Mouse (Mus musculus) forebrain, embryonic 12.5 days (tissue): ENCODE results near the gene Gm20388. TPM values are rescaled to one million over a fixed set of nuclear protein-coding genes. Genes with fewer than 3 reads are reported as not detected.
A peak's percentile ranks its signal among the peaks of the same experiment; 100 is the strongest.

Experiments used
- ATAC-seq: fragments of 200-750 bp; cut with Nextera tagmentation; 2 replicates; pipeline ENCODE4 v1.8.0; 2017; ENCODE audit warnings: moderate TSS enrichment; ENCODE audit not compliant: low FRiP score
- H3K27ac ChIP-seq: fragments of 300-500 bp; sonication (generic); 2 replicates; pipeline ENCODE4 v1.5.1; 2016; ENCODE audit warnings: mild to moderate bottlenecking
- H3K27me3 ChIP-seq: fragments of 300-500 bp; sonication (generic); 2 replicates; pipeline ENCODE4 v1.6.1; 2016; ENCODE audit warnings: mild to moderate bottlenecking
- H3K36me3 ChIP-seq: fragments of 300-500 bp; sonication (generic); replicated peaks from 2 replicates; pipeline ENCODE4 v1.6.1; 2016; ENCODE audit warnings: mild to moderate bottlenecking
- H3K4me1 ChIP-seq: fragments of 300-500 bp; sonication (generic); 2 replicates; pipeline ENCODE4 v1.6.1; 2016
- H3K4me2 ChIP-seq: fragments of 300-500 bp; sonication (generic); 2 replicates; pipeline ENCODE4 v1.6.1; 2016; ENCODE audit warnings: mild to moderate bottlenecking, moderate library complexity
- H3K4me3 ChIP-seq: fragments of 300-500 bp; sonication (generic); replicated peaks from 2 replicates; pipeline ENCODE4 v1.5.1; 2016; ENCODE audit warnings: mild to moderate bottlenecking
- H3K9ac ChIP-seq: fragments of 300-500 bp; sonication (generic); 2 replicates; pipeline ENCODE4 v1.6.1; 2016; ENCODE audit warnings: mild to moderate bottlenecking
- H3K9me3 ChIP-seq: fragments of 300-500 bp; sonication (generic); 2 replicates; pipeline ENCODE4 v1.6.1; 2016
- WGBS: fragments of 180-500 bp; shearing (Covaris S2); methylation state at CpG from one replicate; pipeline ENCODE4 v1.1.7; 2016; 5-methylcytosine and 5-hydroxymethylcytosine counted together
- polyA plus RNA-seq: library from polyadenylated mRNA; unstranded; fragments of >200 nt; fragmentation: Nextera tagmentation; extraction: Ambion mirVana; gene quantifications from 2 replicates; pipeline ENCODE4 v1.2.1, GENCODE M21; 2016

Gm20388 gene
- polyA plus RNA-seq, 1 experiment from 2014 or later: not detected

- Histone ChIP-seq H3K4me3 (no peak overlapping the region), H3K4me1 (peaks cover 22% of the 10 kb centered on the region), H3K36me3 (no peaks in the 10 kb centered on the region), H3K4me2 (peak overlapping the region; percentile 37), H3K9me3 (no peaks in the 10 kb centered on the region), H3K9ac (peak overlapping the region; percentile 25; the same call in 1 of the 2 replicates), H3K27ac (peak overlapping the region; percentile 76), H3K27me3 (peaks cover 60% of the 10 kb centered on the region)
- WGBS: 14% methylated on average over 25 of the region's 25 CpGs
- peak; percentile 68 for ATAC-seq
These were observed 2809.6 kb downstream of the Gm20388 start for GRCm38 (mm10) chr8:122720070-122720729.

DNA sequence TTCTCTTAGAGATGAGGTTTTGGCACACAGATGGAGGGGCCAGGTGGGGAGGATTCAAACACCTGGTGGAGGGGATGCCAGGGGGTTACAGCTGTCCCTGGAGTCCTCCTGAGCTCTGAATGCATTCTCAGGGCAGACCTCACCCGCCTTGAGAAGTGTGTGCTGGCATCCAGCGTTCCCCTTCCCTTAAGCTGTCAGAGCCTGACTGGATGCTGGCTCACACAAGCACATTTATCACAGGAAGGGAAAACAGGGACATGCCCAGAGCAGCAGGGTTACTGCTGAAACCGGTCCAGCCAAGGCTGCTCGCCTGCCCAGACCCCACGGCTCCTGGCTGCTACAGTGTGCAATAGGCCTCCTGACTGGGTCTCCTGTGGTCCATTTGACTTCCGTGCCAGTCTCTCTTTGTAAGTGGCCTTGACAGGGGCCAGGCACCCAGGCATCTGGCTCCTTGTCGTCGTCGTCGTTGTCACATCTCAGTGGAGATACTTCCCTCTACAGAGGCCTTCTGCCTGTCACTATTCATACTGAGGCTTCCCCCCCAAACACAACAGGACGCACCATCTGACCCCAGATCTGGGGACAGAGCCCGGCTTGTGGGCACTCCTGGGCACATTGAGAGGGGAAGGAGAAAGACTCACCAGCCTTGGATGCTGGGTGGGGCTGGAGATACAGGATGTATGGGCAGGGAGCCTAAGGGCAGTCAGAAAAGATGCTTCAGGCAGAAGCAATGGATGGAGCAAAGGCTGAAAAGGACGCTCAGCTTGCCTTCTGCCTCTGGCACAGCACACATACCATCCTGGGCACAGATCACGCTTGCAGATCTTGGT is 2810.4 kb downstream of the Gm20388 start:
- peaks cover 64% of the 10 kb centered on the region for H3K27me3 ChIP-seq
- WGBS: 75% methylated on average over 14 of the region's 14 CpGs

DNA sequence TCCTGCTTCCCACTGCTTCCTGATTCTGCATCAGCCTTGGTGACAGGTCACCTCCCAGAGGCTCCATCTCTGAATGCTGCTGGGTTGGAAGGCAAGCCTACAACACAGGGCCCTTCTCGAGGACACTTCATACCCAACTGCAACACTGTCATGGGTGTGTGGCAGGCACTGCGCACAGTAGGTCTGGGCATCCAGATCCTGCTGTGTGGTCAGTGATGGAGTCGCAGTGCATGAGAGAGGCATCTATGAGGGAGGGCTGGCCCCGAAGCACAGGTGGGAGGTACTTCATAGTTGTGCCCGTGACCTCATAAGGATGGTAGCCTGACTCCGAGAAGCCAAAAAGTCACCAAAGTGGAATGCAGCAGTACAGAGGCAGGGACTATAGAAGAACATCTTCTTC is 2814.5 kb downstream of the Gm20388 start:
- H3K9me3 ChIP-seq: no peaks in the 10 kb centered on the region
- H3K9ac ChIP-seq: no peak overlapping the region
- no peaks in the 10 kb centered on the region for H3K36me3 ChIP-seq
- H3K4me2 ChIP-seq: no peak overlapping the region
- WGBS: 88% methylated on average over 6 of the region's 6 CpGs
- H3K4me1 ChIP-seq: peaks cover 22% of the 10 kb centered on the region
- H3K27me3 ChIP-seq: peaks cover 46% of the 10 kb centered on the region
- H3K27ac ChIP-seq: no peak overlapping the region
- no peak overlapping the region for H3K4me3 ChIP-seq
- ATAC-seq: no peak

More for the DNA sequence above, 2810.4 kb downstream of the Gm20388 start:
- peak overlapping the region; percentile 76 for H3K27ac ChIP-seq
- H3K4me3 ChIP-seq: no peak overlapping the region
- peak overlapping the region; percentile 25; the same call in 1 of the 2 replicates for H3K9ac ChIP-seq
- peaks cover 22% of the 10 kb centered on the region for H3K4me1 ChIP-seq
- ATAC-seq: no peak; the same call in 1 of the 2 replicates
- H3K36me3 ChIP-seq: no peaks in the 10 kb centered on the region
- no peaks in the 10 kb centered on the region for H3K9me3 ChIP-seq
- peak overlapping the region; percentile 37; the same call in 1 of the 2 replicates for H3K4me2 ChIP-seq

DNA sequence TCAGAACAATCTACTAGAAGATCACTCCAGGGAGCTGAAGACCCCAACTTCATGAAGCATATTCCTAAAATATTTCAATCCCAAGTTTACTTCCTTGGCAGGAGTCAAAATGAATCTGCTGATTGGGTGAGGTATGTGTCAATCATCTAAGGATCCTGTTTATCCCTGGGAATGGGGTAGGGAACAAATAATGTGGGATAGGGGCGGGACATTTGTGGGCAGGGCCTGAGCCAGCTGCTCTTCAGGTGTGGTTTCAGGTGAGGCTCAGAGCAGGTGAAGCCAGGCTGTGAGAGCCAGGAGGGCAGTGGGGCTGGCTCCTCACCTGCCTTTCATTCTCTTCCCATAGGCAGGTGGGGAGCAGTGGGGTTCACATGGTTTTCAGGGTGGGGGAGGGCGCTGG is 2816.1 kb downstream of the Gm20388 start:
- no peaks in the 10 kb centered on the region for H3K36me3 ChIP-seq
- no peak overlapping the region for H3K27ac ChIP-seq
- no peak overlapping the region for H3K4me3 ChIP-seq
- H3K4me1 ChIP-seq: peaks cover 6% of the 10 kb centered on the region
- H3K9me3 ChIP-seq: no peaks in the 10 kb centered on the region
- peaks cover 31% of the 10 kb centered on the region for H3K27me3 ChIP-seq
- no peak for ATAC-seq
- H3K4me2 ChIP-seq: no peak overlapping the region
- H3K9ac ChIP-seq: no peak overlapping the region
- 63% methylated on average over 2 of the region's 2 CpGs for WGBS

DNA sequence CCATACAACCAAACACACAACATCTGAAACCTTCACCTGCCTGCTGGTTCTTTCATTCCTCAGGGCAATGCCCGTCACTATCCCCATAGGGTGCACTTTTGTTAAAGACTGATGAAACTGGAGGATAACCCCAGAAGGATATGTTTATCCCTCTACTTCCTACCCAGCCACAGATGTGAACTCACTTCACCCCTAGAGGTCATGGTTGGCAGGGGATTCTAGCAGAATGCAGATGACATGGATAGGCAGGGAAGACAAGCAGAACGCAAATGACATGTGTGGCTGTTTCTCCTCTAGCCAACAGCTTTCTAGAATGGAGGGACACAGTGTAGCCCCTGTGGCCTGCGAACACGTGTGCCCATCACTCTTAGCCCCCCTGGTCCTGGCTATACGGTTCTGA is 2816.8 kb downstream of the Gm20388 start:
- Histone ChIP-seq H3K4me1 (peaks cover 6% of the 10 kb centered on the region), H3K27me3 (peaks cover 25% of the 10 kb centered on the region; the same call in 1 of the 2 replicates), H3K9ac (no peak overlapping the region), H3K4me3 (no peak overlapping the region), H3K9me3 (no peaks in the 10 kb centered on the region), H3K36me3 (no peaks in the 10 kb centered on the region), H3K4me2 (no peak overlapping the region), H3K27ac (no peak overlapping the region)
- WGBS: 71% methylated on average over 5 of the region's 5 CpGs
- ATAC-seq: no peak

DNA sequence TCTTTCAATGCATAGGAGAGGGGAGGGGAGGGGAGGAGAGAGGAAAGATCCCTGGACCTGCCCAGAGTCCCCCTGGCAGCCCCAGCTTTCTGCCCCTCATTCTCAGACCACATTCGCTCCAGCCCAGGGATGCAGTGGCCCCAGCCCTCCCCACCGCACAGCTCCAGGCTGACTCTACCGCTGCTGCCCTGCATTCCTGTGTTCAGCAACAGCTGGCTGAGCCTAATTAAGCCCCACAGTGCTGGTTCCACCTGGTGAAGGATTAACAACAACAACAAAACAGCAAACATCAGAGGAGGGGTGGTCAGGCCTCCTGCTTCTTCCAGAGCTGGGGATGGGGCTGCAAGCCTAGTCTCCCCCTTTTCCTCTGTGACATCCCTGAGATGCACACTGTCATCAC is 2818.0 kb downstream of the Gm20388 start:
- Histone ChIP-seq H3K4me3 (no peak overlapping the region), H3K9me3 (no peaks in the 10 kb centered on the region), H3K27me3 (peaks cover 22% of the 10 kb centered on the region; the same call in 1 of the 2 replicates), H3K4me1 (peaks cover 6% of the 10 kb centered on the region), H3K36me3 (no peaks in the 10 kb centered on the region), H3K9ac (no peak overlapping the region), H3K27ac (no peak overlapping the region), H3K4me2 (no peak overlapping the region)
- ATAC-seq: no peak
- 15% methylated on average over 3 of the region's 3 CpGs for WGBS

DNA sequence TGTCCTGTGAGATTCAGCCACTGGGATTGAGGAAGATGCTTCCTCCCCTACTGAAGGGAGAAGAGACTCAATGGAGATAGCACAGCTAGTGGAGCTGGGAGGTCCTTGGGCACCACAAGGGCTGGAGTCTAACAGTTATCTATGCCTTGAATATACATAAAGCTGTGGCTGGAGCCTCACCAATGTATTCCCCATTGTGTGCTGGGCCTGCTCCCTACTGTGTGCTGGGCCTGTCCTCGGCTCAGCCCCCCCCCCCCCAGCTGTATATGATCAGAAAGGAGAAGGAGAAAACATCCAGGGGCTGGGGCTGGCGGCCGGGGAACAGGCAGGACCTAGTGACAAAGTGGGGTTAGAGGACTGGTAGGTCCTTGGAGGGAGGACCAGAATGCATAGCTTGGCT is 2824.5 kb downstream of the Gm20388 start:
- Histone ChIP-seq H3K4me1 (peaks cover 58% of the 10 kb centered on the region), H3K9ac (no peak overlapping the region), H3K9me3 (no peaks in the 10 kb centered on the region), H3K36me3 (no peaks in the 10 kb centered on the region), H3K27me3 (peaks cover 30% of the 10 kb centered on the region), H3K4me2 (no peak overlapping the region), H3K27ac (peak overlapping the region; percentile 38), H3K4me3 (no peak overlapping the region)
- 54% methylated on average over 3 of the region's 3 CpGs for WGBS
- ATAC-seq: no peak

DNA sequence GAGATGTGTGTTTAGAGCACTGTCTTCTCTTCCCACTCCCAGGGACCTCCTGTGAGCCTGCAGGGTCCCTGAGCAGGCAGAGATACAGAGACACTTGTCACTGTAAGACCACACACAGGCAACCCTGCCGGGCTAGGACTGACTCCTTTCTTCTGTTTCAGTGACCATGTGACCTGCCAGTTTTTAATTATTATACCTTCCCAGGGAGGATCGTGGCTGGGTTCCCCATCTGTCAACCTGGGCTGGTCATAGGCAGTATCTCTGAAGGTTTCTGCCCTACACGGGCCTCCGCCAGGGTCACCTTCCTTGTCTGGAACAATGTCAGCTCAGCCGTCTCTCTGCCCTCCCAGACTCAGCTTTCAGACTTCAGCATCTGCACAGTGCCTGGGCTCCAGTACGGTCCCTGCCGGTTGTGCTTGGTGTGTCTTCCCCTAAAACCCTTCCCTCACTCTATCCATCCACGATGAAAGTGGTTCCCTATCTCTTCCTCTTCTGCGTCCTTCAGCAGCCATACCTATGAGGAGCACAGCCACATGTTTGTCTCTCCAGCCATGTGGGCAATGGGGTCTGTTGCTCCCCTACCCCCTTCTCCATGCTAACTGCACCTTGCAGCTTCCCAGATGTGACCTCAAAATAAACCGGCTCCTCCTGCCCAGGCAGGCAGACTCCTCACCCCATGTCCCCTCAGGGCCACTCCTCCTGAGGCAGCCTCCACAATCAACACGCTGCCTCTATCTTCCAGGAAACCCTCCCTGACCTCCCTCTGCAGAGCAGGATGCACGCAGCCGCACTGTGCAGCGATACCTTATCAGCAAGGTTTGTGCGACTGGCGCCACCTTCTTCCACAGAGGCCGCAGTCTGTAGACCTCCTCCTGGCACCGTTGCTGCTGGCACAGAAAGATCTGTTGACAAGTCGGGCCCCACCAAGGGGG is 2825.2 kb downstream of the Gm20388 start:
- no peak for ATAC-seq
- Histone ChIP-seq H3K36me3 (no peaks in the 10 kb centered on the region), H3K9ac (no peak overlapping the region), H3K4me1 (peaks cover 60% of the 10 kb centered on the region), H3K9me3 (no peaks in the 10 kb centered on the region), H3K4me2 (no peak overlapping the region), H3K4me3 (no peak overlapping the region), H3K27ac (peak overlapping the region; percentile 38), H3K27me3 (peaks cover 37% of the 10 kb centered on the region)
- WGBS: 68% methylated on average over 19 of the region's 19 CpGs

- Histone ChIP-seq H3K4me1 (peaks cover 63% of the 10 kb centered on the region), H3K36me3 (no peaks in the 10 kb centered on the region), H3K27ac (peak overlapping the region; percentile 76; the same call in 1 of the 2 replicates), H3K9ac (no peak overlapping the region), H3K4me2 (no peak overlapping the region), H3K27me3 (peaks cover 45% of the 10 kb centered on the region), H3K4me3 (no peak overlapping the region), H3K9me3 (no peaks in the 10 kb centered on the region)
- 92% methylated on average over 11 of the region's 11 CpGs for WGBS
- ATAC-seq: no peak
These were observed 2826.0 kb downstream of the Gm20388 start for GRCm38 (mm10) chr8:122736623-122737022.

DNA sequence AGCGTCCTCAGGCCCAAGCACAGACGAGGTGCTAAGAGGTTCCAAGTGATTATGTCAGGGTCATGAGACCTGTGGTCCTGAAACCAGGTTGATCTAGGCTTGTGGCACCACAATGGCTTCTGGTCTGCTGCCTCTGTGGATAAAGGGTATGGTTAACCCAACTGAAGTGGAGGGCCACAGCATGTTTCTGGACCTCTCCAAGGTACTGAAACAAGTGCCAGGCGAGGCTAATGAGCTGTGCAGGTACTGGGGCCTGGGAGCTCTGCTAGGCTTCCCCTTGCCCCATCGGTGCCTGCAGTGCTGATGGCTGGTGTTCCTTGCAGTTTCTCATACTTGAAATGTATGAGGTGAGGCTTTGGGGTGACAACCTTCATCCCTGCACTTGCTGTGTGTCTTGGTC is 2826.4 kb downstream of the Gm20388 start:
- Histone ChIP-seq H3K27me3 (peaks cover 48% of the 10 kb centered on the region), H3K36me3 (no peaks in the 10 kb centered on the region), H3K4me3 (no peak overlapping the region), H3K9me3 (no peaks in the 10 kb centered on the region), H3K9ac (no peak overlapping the region), H3K4me1 (peaks cover 67% of the 10 kb centered on the region), H3K4me2 (no peak overlapping the region), H3K27ac (peak overlapping the region; percentile 76)
- ATAC-seq: no peak
- 43% methylated on average over 4 of the region's 4 CpGs for WGBS

DNA sequence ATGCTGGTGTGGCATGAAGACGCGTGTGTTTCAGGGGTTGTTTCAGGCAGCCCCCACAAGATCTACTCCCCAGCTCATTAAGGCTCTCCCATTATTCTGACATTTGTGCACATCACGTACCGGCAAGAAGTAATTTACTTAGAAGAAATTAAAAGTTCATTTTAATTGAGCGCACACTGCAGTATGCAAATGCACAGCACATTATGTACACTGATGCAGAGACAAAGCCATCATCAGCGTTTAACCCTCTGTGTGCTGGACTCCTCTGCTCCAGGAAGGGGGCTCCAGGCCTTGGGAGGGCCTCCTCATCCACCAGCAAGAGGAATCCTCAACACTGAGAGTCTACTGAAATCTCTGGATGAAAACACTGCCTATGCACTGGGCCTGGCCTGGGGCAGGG is 2827.2 kb downstream of the Gm20388 start:
- 0 out of 2 replicates have a peak, but pooled peaks have one; percentile 24 for ATAC-seq
- WGBS: 41% methylated on average over 6 of the region's 6 CpGs
- Histone ChIP-seq H3K9me3 (no peaks in the 10 kb centered on the region), H3K27ac (peak overlapping the region; percentile 76), H3K27me3 (peaks cover 48% of the 10 kb centered on the region), H3K4me1 (peaks cover 75% of the 10 kb centered on the region), H3K36me3 (no peaks in the 10 kb centered on the region), H3K4me2 (no peak overlapping the region), H3K4me3 (no peak overlapping the region), H3K9ac (no peak overlapping the region)
